17 mouse cellular contexts compared by ENCODE assay signal in genomic region chr9:70524366-70524765, GRCm38 (mm10). TPM values are rescaled to one million over a fixed set of nuclear protein-coding genes. Genes with fewer than 3 reads are reported as not detected.
DNase-seq lines count a peak whose midpoint lies in the region; ATAC-seq lines count a peak whose summit lies in the region.
"Had no signal": no experiment of that assay in that cellular context is flagged by ENCODE, and none has a peak within 500 bp of the region (broad histone marks: within the 10 kb centered on the region; RNA-seq: fewer than 3 reads in every experiment).

No protein-coding gene starts in this region.

- no peaks in the 10 kb centered on the region for H3K9me3 ChIP-seq in heart, embryonic 12.5 days (replicated peaks)
- H3K9me3 ChIP-seq: embryonic facial prominence, embryonic 10.5 days; G1E had no signal

- WGBS in heart, embryonic 12.5 days = 48% methylated on average over 7 of the region's 7 CpGs

- no peak overlapping the region for H3K4me3 ChIP-seq in heart, embryonic 12.5 days
- H3K4me3 ChIP-seq: embryonic facial prominence, embryonic 10.5 days had no signal

- no peak overlapping the region for H3K9ac ChIP-seq in heart, embryonic 12.5 days
- H3K9ac ChIP-seq: liver, embryonic 14.5 days had no signal

- no peak overlapping the region for H3K4me2 ChIP-seq in heart, embryonic 12.5 days

- no peaks in the 10 kb centered on the region for H3K36me3 ChIP-seq in heart, embryonic 12.5 days
- H3K36me3 ChIP-seq: embryonic facial prominence, embryonic 10.5 days; G1E had no signal

- intact Hi-C loops in gastrocnemius, postnatal 14 days (cut with DNase I; ENCODE audit: low total_unique reads) = no loop called here

- no peaks in the 10 kb centered on the region for H3K27me3 ChIP-seq in heart, embryonic 12.5 days (replicated peaks)

- H3K4me1 ChIP-seq in heart, embryonic 12.5 days (replicated peaks) = no peaks in the 10 kb centered on the region; the same call in 1 of the 2 replicates

- no peak for ATAC-seq in heart, embryonic 12.5 days (ENCODE audit: insufficient number of reproducible peaks, low FRiP score)

- peak overlapping the region; percentile 70 for H3K27ac ChIP-seq in heart, embryonic 12.5 days (ENCODE audit: poor library complexity, severe bottlenecking)
- H3K27ac ChIP-seq: embryonic facial prominence, embryonic 10.5 days; liver, embryonic 14.5 days had no signal

- peak; percentile 53 for DNase-seq in 416B (ENCODE audit: low read depth)
- DNase-seq in gastrocnemius, postnatal 14 days = peak; percentile 6
- peak; percentile 79 for DNase-seq in heart, postnatal 4 days
- DNase-seq in urinary bladder, postnatal 36 days (ENCODE audit: low spot score in 2 of 2) = no peak
- no peak for DNase-seq in right cerebral cortex, postnatal 14 days
- no peak for DNase-seq in frontal cortex, postnatal 14 days (ENCODE audit: low spot score in 2 of 2)
- DNase-seq in spleen, adult 12 weeks (ENCODE audit: low spot score) = no peak
- DNase-seq: adrenal gland, postnatal 25 days; B cell, adult 2 months; cerebellum, adult 9-11 months; layer of hippocampus, adult 9-11 months; midbrain, embryonic 14.5 days; right cerebral cortex, postnatal 4 days had no signal

RNA-seq across cellular contexts. Expression of gene Sltm, which starts 18.2 kb away (rescaled TPM):
- total RNA-seq in gastrocnemius, postnatal 14 days (2021) = 10 to 100 TPM; 15.8 to 16.6 TPM
- polyA plus RNA-seq in heart, embryonic 12.5 days (2016; fragmentation: Nextera tagmentation; extraction: Ambion mirVana) = 38.7 and 42.8 TPM in 2 replicates
- total RNA-seq in heart, postnatal 4 days (2021) = 10 to 100 TPM; 34.8 TPM

RNA-seq across cellular contexts. Expression of gene Rnf111, which starts 20.8 kb away (rescaled TPM):
- total RNA-seq in gastrocnemius, postnatal 14 days (2021) = 10 to 100 TPM; 12.4 to 13.6 TPM
- 28.0 and 30.9 TPM in 2 replicates for polyA plus RNA-seq in heart, embryonic 12.5 days (2016; fragmentation: Nextera tagmentation; extraction: Ambion mirVana)
- 10 to 100 TPM; 34.6 to 36.1 TPM for total RNA-seq in heart, postnatal 4 days (2021)

Comparison
In these comparisons a context has a peak if more than half of its experiments do, and no peak if none do; other contexts are left out.
1. DNase-seq: peak in 416B (single experiment), gastrocnemius, postnatal 14 days (single experiment) and heart, postnatal 4 days (single experiment); none in urinary bladder, postnatal 36 days (0 of 2), right cerebral cortex, postnatal 14 days (single experiment), frontal cortex, postnatal 14 days (0 of 2) and spleen, adult 12 weeks (single experiment).